Mouse (Mus musculus) bone marrow, adult 2 months (tissue): ENCODE measurements around the gene Gm49369.

ENCODE experiments used
- CTCF ChIP-seq: fragments of 200-500 bp; IDR thresholded peaks from 2 replicates; pipeline ENCODE4 v1.5.1; 2011; ENCODE audit warnings: low read length, control low read depth; ENCODE audit not compliant: control insufficient read depth, insufficient read depth
- POLR2A ChIP-seq: fragments of 200-500 bp; IDR thresholded peaks from 2 replicates; pipeline ENCODE4 v1.6.1; 2011; ENCODE audit warnings: low read depth, mild to moderate bottlenecking, control low read depth, low read length, borderline replicate concordance; ENCODE audit not compliant: control insufficient read depth

- TF ChIP-seq CTCF: no peak
- no peak for TF ChIP-seq POLR2A
Observed at GRCm38 (mm10) chr7:142382567-142382966, at the start of gene Gm49369.
